Mouse (Mus musculus): Measurements from ENCODE around the gene Gng13. TPM values are rescaled to one million over a fixed set of nuclear protein-coding genes. Genes with fewer than 3 reads are reported as not detected.
"Not testable (repeated sequence)": the region's sequence is repeated elsewhere in the genome, so short reads cannot be mapped to it uniquely, and the experiment has no call there.

Gene Gng13
- total RNA-seq, 2 experiments from 2014 or later = 1.1 TPM; not detected in 1

GRCm38 (mm10) chr17:25728009-25728270 lies 11.0 kb downstream of the Gng13 start:
- no peak for DNase-seq (ENCODE audit: low spot score in 2 of 2)

- peak; percentile 83 to 88 for DNase-seq (ENCODE audit: low spot score in 2 of 2)
These were observed 15.1 kb downstream of the Gng13 start for GRCm38 (mm10) chr17:25732082-25732481.

- no peak for DNase-seq (ENCODE audit: low spot score in 2 of 2)
These were observed 18.3 kb downstream of the Gng13 start for GRCm38 (mm10) chr17:25735246-25735645.

GRCm38 (mm10) chr17:25735745-25736144 lies 18.8 kb downstream of the Gng13 start, which contains the start of gene Mslnl:
Gene Mslnl, plus strand, starts transcription at chr17:25736042.
- no peak for DNase-seq (ENCODE audit: low spot score in 2 of 2)

GRCm38 (mm10) chr17:25738861-25739260 lies 21.9 kb downstream of the Gng13 start:
- no peak for DNase-seq (ENCODE audit: low spot score in 2 of 2)

- not testable (repeated sequence) for DNase-seq (ENCODE audit: low spot score in 2 of 2)
These were observed 24.5 kb downstream of the Gng13 start for GRCm38 (mm10) chr17:25741471-25741870.

- peak; percentile 42 to 67 for DNase-seq (ENCODE audit: low spot score in 2 of 2)
These were observed 26.9 kb downstream of the Gng13 start for GRCm38 (mm10) chr17:25743831-25744230.

GRCm38 (mm10) chr17:25744311-25744710 lies 27.3 kb downstream of the Gng13 start:
- DNase-seq (ENCODE audit: low spot score in 2 of 2) = no peak

GRCm38 (mm10) chr17:25748238-25748637 lies 31.3 kb downstream of the Gng13 start:
- no peak for DNase-seq (ENCODE audit: low spot score in 2 of 2)

- no peak for DNase-seq (ENCODE audit: low spot score in 2 of 2)
These were observed 32.3 kb downstream of the Gng13 start for GRCm38 (mm10) chr17:25749314-25749713.

GRCm38 (mm10) chr17:25751446-25751845 lies 34.5 kb downstream of the Gng13 start:
- peak; percentile 63 to 71 for DNase-seq (ENCODE audit: low spot score in 2 of 2)

GRCm38 (mm10) chr17:25754241-25754640 lies 37.3 kb downstream of the Gng13 start, which contains the start of gene Msln:
Gene Msln, minus strand, starts transcription at chr17:25754378.
- DNase-seq (ENCODE audit: low spot score in 2 of 2) = no peak

GRCm38 (mm10) chr17:25755086-25755485 lies 38.1 kb downstream of the Gng13 start:
- DNase-seq (ENCODE audit: low spot score in 2 of 2) = no peak

- DNase-seq (ENCODE audit: low spot score in 2 of 2) = no peak
These were observed 38.8 kb downstream of the Gng13 start for GRCm38 (mm10) chr17:25755627-25756377.

- DNase-seq (ENCODE audit: low spot score in 2 of 2) = no peak
These were observed 39.6 kb downstream of the Gng13 start for GRCm38 (mm10) chr17:25756378-25757242.

- DNase-seq (ENCODE audit: low spot score in 2 of 2) = no peak
These were observed 40.7 kb downstream of the Gng13 start for GRCm38 (mm10) chr17:25757691-25758090.

- DNase-seq (ENCODE audit: low spot score in 2 of 2) = no peak
These were observed 43.2 kb downstream of the Gng13 start for GRCm38 (mm10) chr17:25760148-25760547.

GRCm38 (mm10) chr17:25761561-25761970 lies 44.6 kb downstream of the Gng13 start:
- no peak for DNase-seq (ENCODE audit: low spot score in 2 of 2)

GRCm38 (mm10) chr17:25762591-25762990 lies 45.6 kb downstream of the Gng13 start:
- no peak for DNase-seq (ENCODE audit: low spot score in 2 of 2)

GRCm38 (mm10) chr17:25765886-25766285 lies 48.9 kb downstream of the Gng13 start:
- no peak for DNase-seq (ENCODE audit: low spot score in 2 of 2)

All from adrenal gland, adult 18-20 months (tissue).